Mouse (Mus musculus): ENCODE results near the gene Zfp335.
A peak's percentile ranks its signal among the peaks of the same experiment; 100 is the strongest.
"Not testable (repeated sequence)": the region's sequence is repeated elsewhere in the genome, so short reads cannot be mapped to it uniquely, and the experiment has no call there.

The Zfp335 gene

DNA sequence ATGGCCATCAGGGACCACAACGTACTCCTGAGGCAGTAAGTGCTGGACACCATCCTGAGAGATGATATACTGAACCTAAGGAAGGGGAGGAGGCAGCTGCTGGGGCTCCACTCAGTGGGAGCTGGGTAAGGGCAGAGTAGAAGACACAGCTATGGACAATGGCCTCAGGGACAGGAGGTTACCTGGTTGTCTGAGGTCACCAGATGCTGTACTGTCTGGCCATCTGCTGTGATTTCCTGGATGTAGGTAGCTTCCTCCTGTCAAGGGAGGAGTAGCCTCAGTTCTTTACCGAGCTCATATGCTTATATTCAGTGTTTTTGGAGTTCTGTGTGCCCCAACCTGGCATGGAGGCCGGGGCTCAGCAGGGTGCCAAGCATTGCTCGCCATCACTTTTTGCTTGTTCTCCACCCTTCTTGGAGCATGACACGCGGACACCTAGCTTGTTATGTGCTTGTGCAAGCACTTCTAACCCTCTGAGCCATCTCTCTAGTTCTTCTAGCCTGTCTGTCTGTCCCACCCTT, 18.8 kb downstream of the Zfp335 start:
- DNase-seq, result no peak

DNA sequence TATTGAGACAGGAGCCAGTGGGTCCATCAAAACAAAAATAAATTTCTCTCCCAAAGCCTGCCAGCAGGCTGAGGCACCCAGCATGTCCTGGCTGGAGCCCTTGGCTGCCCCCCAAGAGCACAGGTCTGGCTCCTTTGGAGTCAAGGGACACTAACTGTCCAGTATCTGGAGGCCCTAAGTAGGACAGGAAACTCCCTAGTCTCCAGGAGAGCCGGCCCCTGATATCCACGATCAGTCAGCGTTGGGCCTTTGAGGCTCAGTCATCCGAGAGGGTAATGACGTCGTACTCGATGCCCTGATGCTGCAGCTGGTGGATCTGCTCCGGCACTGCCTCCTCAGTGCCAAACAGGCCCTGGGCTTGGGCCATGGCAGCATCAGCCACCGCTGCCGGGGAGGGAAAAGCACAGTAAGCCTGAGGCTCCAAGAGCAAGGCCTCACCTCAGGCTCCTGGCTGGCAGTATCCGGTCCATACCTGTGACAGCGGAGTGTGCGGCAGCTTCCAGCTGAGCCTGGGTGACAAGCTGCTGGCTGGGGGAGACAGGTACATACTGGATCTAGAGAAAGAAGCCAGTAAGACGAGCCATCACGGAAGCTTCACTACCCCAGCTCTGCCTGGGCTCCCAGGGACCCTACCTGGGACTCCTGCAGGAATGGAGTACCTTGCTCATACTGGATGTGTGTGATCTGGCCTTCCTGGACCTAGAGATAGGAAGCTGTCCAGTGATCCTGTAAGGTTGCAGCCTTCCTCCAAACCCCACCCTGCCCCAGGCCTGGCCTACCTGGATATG, 19.5 kb downstream of the Zfp335 start:
- no peak for DNase-seq

DNA sequence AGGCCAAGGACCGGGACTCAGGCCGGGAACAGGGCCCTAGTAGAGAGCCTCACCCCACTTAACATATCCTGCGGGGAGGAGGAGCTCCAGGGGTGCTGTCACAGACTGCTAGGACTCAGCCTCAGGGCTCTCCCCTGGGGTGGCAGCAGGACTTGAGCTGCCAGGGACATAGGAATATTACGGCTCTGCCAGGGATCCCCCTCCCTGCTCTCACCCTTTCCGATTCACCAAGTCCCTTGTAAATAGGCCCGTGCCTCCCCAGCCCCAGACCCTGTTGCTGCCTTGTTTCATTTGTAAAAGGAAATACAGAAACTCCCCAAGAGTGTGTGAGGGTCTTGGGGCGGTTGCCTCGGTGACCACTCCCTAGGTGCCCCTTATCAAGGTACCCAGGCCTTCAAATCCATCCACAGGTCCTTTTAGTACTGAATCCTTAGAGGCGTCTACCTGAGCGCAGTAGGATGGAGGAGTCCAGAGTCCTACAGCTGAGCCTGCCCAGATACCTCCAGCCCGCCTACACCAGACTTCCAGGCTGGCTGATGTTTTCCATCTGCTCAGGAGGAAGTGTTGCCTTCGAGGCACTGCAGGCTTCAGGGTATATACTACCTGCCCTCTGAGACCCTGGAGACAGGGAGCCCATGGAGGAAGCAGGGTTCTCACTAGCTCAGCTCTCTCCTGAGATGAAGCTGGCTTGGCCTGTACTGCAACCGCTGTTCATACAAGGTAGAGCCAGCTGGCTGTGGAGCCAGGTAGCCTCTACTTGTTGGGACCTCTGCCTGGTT, 20.3 kb downstream of the Zfp335 start:
- no peak for DNase-seq

DNA sequence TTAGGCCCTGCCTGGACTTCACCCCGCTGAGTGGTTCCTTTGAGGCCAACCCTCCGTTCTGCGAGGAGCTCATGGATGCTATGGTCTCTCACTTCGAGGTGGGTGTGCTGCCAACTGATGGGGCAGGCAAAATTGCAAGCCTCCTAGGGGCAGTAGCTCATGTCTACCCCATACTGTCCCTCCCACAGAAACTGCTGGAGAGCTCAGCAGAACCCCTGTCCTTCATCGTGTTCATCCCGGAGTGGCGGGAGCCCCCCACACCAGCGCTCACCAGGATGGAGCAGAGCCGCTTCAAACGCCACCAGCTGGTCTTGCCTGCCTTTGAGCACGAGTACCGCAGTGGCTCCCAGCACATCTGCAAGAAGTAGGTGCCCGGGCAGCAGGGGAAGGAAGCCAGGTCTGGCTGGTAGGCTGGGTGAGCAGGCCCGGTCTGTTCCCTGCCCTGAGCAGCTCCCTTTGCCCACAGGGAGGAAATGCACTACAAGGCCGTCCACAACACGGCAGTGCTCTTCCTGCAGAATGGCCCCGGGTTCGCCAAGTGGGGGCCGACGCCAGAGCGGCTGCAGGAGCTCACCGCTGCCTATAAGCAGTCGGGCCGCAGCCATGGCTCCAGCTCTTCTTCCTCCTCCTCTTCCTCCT, 21.0 kb downstream of the Zfp335 start:
- DNase-seq, result no peak

GRCm38 (mm10) chr2:164889960-164890359, 21.6 kb downstream of the Zfp335 start:
- no peak for DNase-seq

- no peak for DNase-seq
These were observed 22.6 kb downstream of the Zfp335 start for GRCm38 (mm10) chr2:164888996-164889395.

GRCm38 (mm10) chr2:164886617-164887016, 24.9 kb downstream of the Zfp335 start:
- no peak for DNase-seq

GRCm38 (mm10) chr2:164885788-164886187, 25.8 kb downstream of the Zfp335 start:
- no peak for DNase-seq

GRCm38 (mm10) chr2:164882619-164883018, 28.9 kb downstream of the Zfp335 start:
- peak; percentile 65 to 71 for DNase-seq

- peak; percentile 95 for DNase-seq
These were observed 31.8 kb downstream of the Zfp335 start for GRCm38 (mm10) chr2:164879568-164880277.

- peak; percentile 95 to 96 for DNase-seq
These were observed 32.4 kb downstream of the Zfp335 start, which contains the start of gene Pcif1 for GRCm38 (mm10) chr2:164879228-164879567. Gene Pcif1, plus strand, starts transcription at chr2:164879304.

- peak; percentile 43 to 51 for DNase-seq
These were observed 32.9 kb downstream of the Zfp335 start for GRCm38 (mm10) chr2:164878509-164879227.

- not testable (repeated sequence) for DNase-seq
These were observed 34.0 kb downstream of the Zfp335 start for GRCm38 (mm10) chr2:164877376-164878215.

DNA sequence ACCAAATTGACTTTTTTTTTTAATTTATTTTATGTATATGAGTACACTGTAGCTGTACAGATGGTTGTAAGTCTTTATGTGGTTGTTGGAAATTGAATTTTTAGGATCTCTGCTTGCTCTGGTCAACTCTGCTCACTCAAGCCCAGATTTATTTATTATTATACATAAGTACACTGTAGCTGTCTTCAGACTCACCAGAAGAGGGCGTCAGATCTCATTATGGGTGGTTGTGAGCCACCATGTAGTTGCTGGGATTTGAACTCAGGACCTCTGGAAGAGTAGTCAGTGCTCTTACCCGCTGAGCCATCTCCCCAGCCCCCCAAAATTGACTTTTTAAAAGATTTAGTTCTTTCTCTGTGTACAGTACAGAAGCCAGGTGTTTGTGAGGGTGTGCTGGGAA, 35.9 kb downstream of the Zfp335 start:
- not testable (repeated sequence) for DNase-seq

DNA sequence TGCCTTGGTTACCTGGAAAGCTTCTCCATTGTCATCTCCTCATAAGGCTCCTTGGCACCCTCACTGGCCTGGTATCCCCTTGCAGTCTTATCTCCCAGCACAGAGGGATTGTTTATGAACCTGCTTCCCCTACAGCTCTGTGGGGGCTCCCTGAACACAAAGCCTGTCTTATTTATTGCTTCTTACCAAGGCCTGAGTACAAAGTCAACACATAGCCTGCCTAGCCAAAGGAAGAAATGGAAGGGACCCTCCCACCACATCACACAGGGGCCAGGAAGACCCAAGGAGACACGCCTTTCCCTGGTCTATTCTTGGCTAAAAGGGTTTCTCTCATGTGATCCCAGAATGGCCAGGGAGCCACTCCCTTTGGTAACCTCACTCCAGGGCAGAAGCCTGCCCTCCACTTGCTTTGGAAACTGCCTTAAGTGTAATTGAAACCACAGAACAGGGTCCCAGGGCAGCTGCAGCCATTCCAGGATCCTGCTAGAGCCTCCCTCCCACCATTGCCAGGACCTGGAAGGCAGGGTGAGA, 37.3 kb downstream of the Zfp335 start:
- DNase-seq, result no peak

DNA sequence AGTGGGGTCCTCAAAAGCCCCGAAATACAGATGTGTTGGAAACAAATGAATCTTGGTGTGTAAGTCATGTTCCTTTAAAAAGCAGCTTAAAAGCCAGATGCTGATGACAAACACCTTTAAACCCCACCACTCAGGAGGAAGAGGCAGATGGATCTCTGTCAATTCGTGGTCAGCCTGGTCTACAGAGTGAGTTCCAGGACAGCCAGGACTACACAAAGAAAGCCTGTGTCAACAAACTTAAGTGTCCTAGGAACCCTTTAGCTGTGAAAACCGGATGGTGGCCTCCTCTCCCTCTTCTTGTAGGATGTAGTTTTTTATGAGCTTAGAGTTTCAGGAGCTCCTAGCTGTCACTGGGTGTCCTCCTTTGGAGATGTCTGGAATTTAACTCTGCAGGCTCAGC, 37.9 kb downstream of the Zfp335 start:
- no peak for DNase-seq

DNA sequence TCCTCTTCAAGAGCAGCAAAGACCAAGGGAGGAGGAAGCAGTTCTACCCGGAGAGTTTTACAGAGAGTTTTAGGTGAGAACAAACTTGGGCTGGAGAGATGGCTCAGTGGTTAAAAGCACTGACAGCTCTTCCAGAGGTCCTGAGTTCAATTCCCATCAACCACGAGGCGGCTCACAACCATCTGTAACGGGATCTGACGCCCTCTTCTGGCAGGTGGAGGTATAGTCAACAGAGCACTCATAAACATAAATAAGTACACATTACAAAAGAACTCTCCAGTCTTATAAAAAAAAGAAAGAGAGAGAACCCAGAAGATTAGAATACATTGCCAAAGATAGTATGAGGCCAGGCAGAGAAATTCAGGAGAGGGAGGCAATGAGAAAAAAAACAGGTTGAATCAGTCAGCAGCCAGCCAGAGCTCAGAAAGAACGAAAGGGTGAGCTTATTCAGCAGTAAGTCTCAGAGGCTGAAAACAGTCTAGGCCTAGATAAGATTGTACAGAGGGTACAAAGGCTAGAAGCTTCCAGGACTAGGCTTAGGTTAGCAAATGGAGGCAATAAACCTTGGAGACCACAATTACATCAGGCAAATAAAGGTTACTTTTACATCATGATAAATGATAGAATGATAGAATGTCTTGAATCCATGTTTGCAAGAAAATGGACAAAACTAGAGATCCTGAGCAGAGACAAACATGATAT, 39.8 kb downstream of the Zfp335 start:
- DNase-seq, result no peak

DNA sequence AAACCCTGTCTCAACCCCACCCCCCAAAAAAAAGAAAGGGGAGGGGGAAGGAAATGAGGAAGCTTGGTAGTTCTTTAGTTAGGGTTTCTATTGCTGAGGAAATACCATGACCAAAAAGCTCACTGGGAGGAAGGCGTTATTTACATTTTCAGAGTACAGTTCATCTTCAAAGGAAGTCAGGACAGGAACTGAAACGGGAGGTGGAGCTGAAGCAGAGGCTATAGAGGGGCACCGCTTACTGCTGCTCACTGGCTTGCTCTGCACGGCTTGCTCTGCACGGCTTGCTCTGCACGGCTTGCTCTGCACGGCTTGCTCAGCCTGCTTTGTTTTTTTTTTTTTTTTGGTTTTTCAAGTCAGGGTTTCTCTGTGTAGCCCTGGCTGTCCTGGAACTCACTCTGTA, 43.1 kb downstream of the Zfp335 start:
- peak; percentile 73 to 78 for DNase-seq

- peak; percentile 40 to 48 for DNase-seq
These were observed 44.0 kb downstream of the Zfp335 start for GRCm38 (mm10) chr2:164867566-164867965.
